Mouse (Mus musculus) large intestine, adult 2 months (tissue): ENCODE measurements around the gene Thoc3. TPM values are rescaled to one million over a fixed set of nuclear protein-coding genes. Genes with fewer than 3 reads are reported as not detected.

ENCODE experiments used
- polyA plus RNA-seq: library from polyadenylated mRNA; depleted of rRNA; stranded (reverse); fragments of >200 nt; gene quantifications from 2 replicates; pipeline ENCODE4 v1.2.3, GENCODE M21; 2012; rRNA removed

The Thoc3 gene
- polyA plus RNA-seq, 1 experiment, result 18.1 TPM

Other genes starting within 250 kb of the Thoc3 start
- gene Cplx2, start 97.5 kb downstream of the Thoc3 start, polyA plus RNA-seq, result 4.5 and 5.2 TPM in 2 replicates
- gene Simc1, start 34.9 kb upstream of the Thoc3 start, polyA plus RNA-seq, result 5.3 and 6.4 TPM in 2 replicates
- 123 and 156 TPM in 2 replicates for gene 4833439L19Rik, start 96.6 kb upstream of the Thoc3 start, polyA plus RNA-seq
- 7.8 and 11.2 TPM in 2 replicates for gene Arl10, start 106.2 kb upstream of the Thoc3 start, polyA plus RNA-seq
- 10.2 and 12.2 TPM in 2 replicates for gene Nop16, start 121.2 kb upstream of the Thoc3 start, polyA plus RNA-seq
- gene Higd2a, start 121.4 kb upstream of the Thoc3 start, polyA plus RNA-seq, result 262 and 291 TPM in 2 replicates
- 73.5 and 101 TPM in 2 replicates for gene Cltb, start 142.5 kb upstream of the Thoc3 start, polyA plus RNA-seq
- gene Faf2, start 152.9 kb upstream of the Thoc3 start, polyA plus RNA-seq, result 22.3 and 28.6 TPM in 2 replicates
- gene Rnf44, start 225.1 kb upstream of the Thoc3 start, polyA plus RNA-seq, result 91.2 and 122 TPM in 2 replicates
- gene Cdhr2, start 232.6 kb upstream of the Thoc3 start, polyA plus RNA-seq, result 378 and 639 TPM in 2 replicates